Mouse (Mus musculus): ENCODE measurements around the gene Dlgap4. TPM values are rescaled to one million over a fixed set of nuclear protein-coding genes. Genes with fewer than 3 reads are reported as not detected.

Gene Dlgap4
- total and polyA plus RNA-seq, 3 experiments: 10.4 to 39.6 TPM; not detected in 1

DNA sequence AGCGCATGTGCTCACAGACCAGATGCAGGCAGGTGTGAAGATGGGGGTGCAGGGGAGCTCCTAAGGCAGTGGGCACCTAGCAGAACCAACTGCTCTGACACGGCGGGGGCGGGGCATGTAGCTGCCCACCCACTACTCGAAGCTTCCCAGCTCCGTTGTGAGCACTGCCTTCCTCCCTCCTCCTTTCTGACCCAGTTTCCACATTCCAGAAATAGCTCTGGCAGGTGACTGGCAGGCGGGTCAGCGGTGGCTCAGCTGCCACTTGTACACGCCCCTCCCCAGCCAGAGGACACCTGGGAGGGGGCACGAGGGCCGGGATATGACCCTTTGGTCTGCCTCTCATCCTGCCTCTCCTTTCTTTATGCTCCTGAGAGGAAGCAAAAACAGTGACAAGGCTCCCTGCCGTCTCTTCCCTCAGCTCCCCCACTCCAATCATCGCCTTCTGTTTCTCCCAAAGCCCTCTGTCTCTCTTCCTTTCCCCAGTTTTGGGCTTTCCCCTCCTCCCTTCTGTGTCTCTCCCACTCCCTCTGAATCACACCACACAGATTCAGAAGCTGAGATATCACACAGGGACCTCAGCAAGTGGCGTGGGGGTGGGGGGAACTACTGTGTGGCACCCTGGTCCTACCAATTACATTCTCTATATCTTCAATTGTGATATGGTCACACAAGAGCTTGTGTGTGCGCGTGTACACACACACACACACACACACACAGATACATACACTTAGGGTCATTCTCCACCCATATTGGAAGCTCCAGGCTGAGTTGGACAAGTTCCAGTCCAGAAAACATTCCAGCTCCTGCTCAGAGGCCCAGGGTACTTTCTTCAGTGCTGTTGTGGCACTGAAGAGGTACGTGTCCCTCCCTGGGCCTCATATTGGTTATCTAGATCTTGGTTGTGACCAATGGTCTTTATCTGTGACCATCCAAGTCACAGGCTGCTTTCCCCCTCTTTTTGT, 104.1 kb downstream of the Dlgap4 start:
- H3K4me3 ChIP-seq (ENCODE audit: control insufficient read depth in 1 of 2, insufficient read depth in 1 of 2, low read depth in 2 of 2, low read length in 2 of 2): no peak overlapping the region
- H3K36me3 ChIP-seq (ENCODE audit: control insufficient read depth in 1 of 2, insufficient read depth in 2 of 2, low read length in 2 of 2): peaks cover 0 to 8% of the 10 kb centered on the region in 2 experiments; a peak in 2 of 4 replicates
- H3K27ac ChIP-seq (ENCODE audit: control insufficient read depth, low read depth, low read length): no peak overlapping the region
- TF ChIP-seq ETS1 (IDR thresholded peaks at IDR 0.05; ENCODE audit: low read depth, low read length): no peak
- TF ChIP-seq RAD21 (IDR thresholded peaks at IDR 0.05; ENCODE audit: low read depth, low read length): no peak
- no peak for TF ChIP-seq GATA1 (IDR thresholded peaks at IDR 0.05; ENCODE audit: low read depth, low read length)
- TF ChIP-seq SMC3 (IDR thresholded peaks at IDR 0.05; ENCODE audit: low read depth, low read length): no peak
- TF ChIP-seq E2F4 (IDR thresholded peaks at IDR 0.05; ENCODE audit: borderline replicate concordance, low read depth, low read length): no peak
- TF ChIP-seq POLR2AphosphoS5 (IDR thresholded peaks at IDR 0.05; ENCODE audit: borderline replicate concordance, low read depth, low read length): no peak
- TF ChIP-seq NRF1 (IDR thresholded peaks at IDR 0.05; ENCODE audit: insufficient read depth, low read depth, low read length, poor library complexity, severe bottlenecking): no peak
- TF ChIP-seq MYB (IDR thresholded peaks at IDR 0.05; ENCODE audit: low read depth, low read length): no peak
- no peak for TF ChIP-seq MAX (IDR thresholded peaks at IDR 0.05; ENCODE audit: low read length)
- H3K27me3 ChIP-seq (ENCODE audit: control insufficient read depth in 1 of 2, insufficient read depth in 2 of 2, low read length in 2 of 2): no peaks in the 10 kb centered on the region
- no peaks in the 10 kb centered on the region for H3K9me3 ChIP-seq (replicated peaks; ENCODE audit: insufficient read depth, low read length)
- H3K9ac ChIP-seq (ENCODE audit: control insufficient read depth, low read depth, low read length, poor library complexity, severe bottlenecking): no peak overlapping the region
- DNase-seq (ENCODE audit: low read depth, low spot score): no peak
- peaks cover 9% of the 10 kb centered on the region for H3K79me2 ChIP-seq (ENCODE audit: control insufficient read depth, insufficient read depth, low read length, poor library complexity)
- peaks cover 6 to 19% of the 10 kb centered on the region in 2 experiments for H3K4me1 ChIP-seq (ENCODE audit: control insufficient read depth in 1 of 2, insufficient read depth in 2 of 2, low read length in 2 of 2)

DNA sequence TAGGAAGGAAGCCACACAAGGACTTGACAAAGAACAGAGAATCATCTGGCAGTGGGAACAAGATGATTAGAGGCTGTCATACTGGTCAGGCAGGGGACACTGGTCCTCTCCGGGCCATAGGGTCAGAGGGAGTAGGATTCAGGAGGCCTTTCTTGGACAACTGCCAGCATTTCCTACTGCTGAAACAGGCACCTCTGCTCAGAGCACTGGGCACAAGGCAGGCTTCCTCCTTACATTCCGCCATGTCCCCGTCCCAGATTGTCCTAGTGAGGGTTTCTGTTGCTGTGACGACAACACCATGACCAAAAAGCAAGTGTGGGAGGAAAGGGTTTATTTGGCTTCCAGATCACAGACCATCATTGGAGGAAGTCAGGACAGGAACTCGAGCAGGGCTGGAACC, 105.3 kb downstream of the Dlgap4 start:
- Histone ChIP-seq H3K9ac (ENCODE audit: control insufficient read depth, low read depth, low read length, poor library complexity, severe bottlenecking) (no peak overlapping the region), H3K4me1 (ENCODE audit: control insufficient read depth in 1 of 2, insufficient read depth in 2 of 2, low read length in 2 of 2) (peaks cover 6 to 22% of the 10 kb centered on the region in 2 experiments), H3K9me3 (replicated peaks; ENCODE audit: insufficient read depth, low read length) (no peaks in the 10 kb centered on the region), H3K4me3 (ENCODE audit: control insufficient read depth in 1 of 2, insufficient read depth in 1 of 2, low read depth in 2 of 2, low read length in 2 of 2) (no peak overlapping the region), H3K27ac (ENCODE audit: control insufficient read depth, low read depth, low read length) (no peak overlapping the region), H3K79me2 (ENCODE audit: control insufficient read depth, insufficient read depth, low read length, poor library complexity) (peaks cover 9% of the 10 kb centered on the region), H3K36me3 (ENCODE audit: control insufficient read depth in 1 of 2, insufficient read depth in 2 of 2, low read length in 2 of 2) (peaks cover 0 to 8% of the 10 kb centered on the region in 2 experiments; a peak in 2 of 4 replicates), H3K27me3 (ENCODE audit: control insufficient read depth in 1 of 2, insufficient read depth in 2 of 2, low read length in 2 of 2) (no peaks in the 10 kb centered on the region)
- no peak for DNase-seq (ENCODE audit: low read depth, low spot score)
- no peak for TF ChIP-seq CHD1 (IDR thresholded peaks at IDR 0.05; ENCODE audit: low read depth, low read length)
- no peak for TF ChIP-seq HCFC1 (IDR thresholded peaks at IDR 0.05; ENCODE audit: low read depth, low read length)
- TF ChIP-seq TAL1 (IDR thresholded peaks at IDR 0.05; ENCODE audit: low read length): no peak
- no peak for TF ChIP-seq NRF1 (IDR thresholded peaks at IDR 0.05; ENCODE audit: insufficient read depth, low read depth, low read length, poor library complexity, severe bottlenecking)
- no peak for TF ChIP-seq CTCF (IDR thresholded peaks at IDR 0.05 in 2 of 3, conservative IDR thresholded peaks at IDR 0.05 in 1 of 3; ENCODE audit: control insufficient read depth in 1 of 3, insufficient read depth in 1 of 3, low read depth in 2 of 3, low read length in 3 of 3, poor library complexity in 1 of 3, severe bottlenecking in 1 of 3)
- TF ChIP-seq BHLHE40 (IDR thresholded peaks at IDR 0.05; ENCODE audit: borderline replicate concordance, low read depth, low read length): no peak
- TF ChIP-seq GABPA (IDR thresholded peaks at IDR 0.05; ENCODE audit: low read depth, low read length): no peak
- no peak for TF ChIP-seq SMC3 (IDR thresholded peaks at IDR 0.05; ENCODE audit: low read depth, low read length)
- TF ChIP-seq UBTF (IDR thresholded peaks at IDR 0.05; ENCODE audit: borderline replicate concordance, insufficient read depth, low read depth, low read length): no peak
- no peak for TF ChIP-seq ELF1 (IDR thresholded peaks at IDR 0.05; ENCODE audit: low read depth, low read length)
